Mouse (Mus musculus): ENCODE results near the gene Zdhhc5. TPM values are rescaled to one million over a fixed set of nuclear protein-coding genes. Genes with fewer than 3 reads are reported as not detected.
"Not testable (repeated sequence)": the region's sequence is repeated elsewhere in the genome, so short reads cannot be mapped to it uniquely, and the experiment has no call there.

The Zdhhc5 gene
- total RNA-seq, 1 experiment from 2014 or later = 25.7 TPM

- ATAC-seq (replicated peaks; ENCODE audit: insufficient number of reproducible peaks, low FRiP score, low TSS enrichment, poor library complexity, severe bottlenecking) = no peak
These were observed 21.6 kb upstream of the Zdhhc5 start for GRCm38 (mm10) chr2:84736312-84737161.

GRCm38 (mm10) chr2:84735346-84735920 is 20.5 kb upstream of the Zdhhc5 start:
- no peak for ATAC-seq (replicated peaks; ENCODE audit: insufficient number of reproducible peaks, low FRiP score, low TSS enrichment, poor library complexity, severe bottlenecking)

GRCm38 (mm10) chr2:84734919-84735318 is 19.9 kb upstream of the Zdhhc5 start:
- ATAC-seq (replicated peaks; ENCODE audit: insufficient number of reproducible peaks, low FRiP score, low TSS enrichment, poor library complexity, severe bottlenecking) = no peak

- no peak for ATAC-seq (replicated peaks; ENCODE audit: insufficient number of reproducible peaks, low FRiP score, low TSS enrichment, poor library complexity, severe bottlenecking)
These were observed 19.4 kb upstream of the Zdhhc5 start for GRCm38 (mm10) chr2:84734351-84734864.

GRCm38 (mm10) chr2:84733579-84734300 is 18.8 kb upstream of the Zdhhc5 start, which contains the start of gene Ypel4:
TSS of gene Ypel4 (plus strand) at chr2:84734058.
- peak; percentile 37; the same call in 1 of the 2 replicates for ATAC-seq (replicated peaks; ENCODE audit: insufficient number of reproducible peaks, low FRiP score, low TSS enrichment, poor library complexity, severe bottlenecking)

- no peak for ATAC-seq (replicated peaks; ENCODE audit: insufficient number of reproducible peaks, low FRiP score, low TSS enrichment, poor library complexity, severe bottlenecking)
These were observed 17.4 kb upstream of the Zdhhc5 start for GRCm38 (mm10) chr2:84732394-84732793.

- no peak for ATAC-seq (replicated peaks; ENCODE audit: insufficient number of reproducible peaks, low FRiP score, low TSS enrichment, poor library complexity, severe bottlenecking)
These were observed 16.2 kb upstream of the Zdhhc5 start for GRCm38 (mm10) chr2:84731206-84731605.

- ATAC-seq (replicated peaks; ENCODE audit: insufficient number of reproducible peaks, low FRiP score, low TSS enrichment, poor library complexity, severe bottlenecking) = not testable (repeated sequence)
These were observed 13.2 kb upstream of the Zdhhc5 start for GRCm38 (mm10) chr2:84728191-84728590.

- ATAC-seq (replicated peaks; ENCODE audit: insufficient number of reproducible peaks, low FRiP score, low TSS enrichment, poor library complexity, severe bottlenecking) = peak; percentile 98
These were observed 12.3 kb upstream of the Zdhhc5 start, which contains the start of gene Clp1 for GRCm38 (mm10) chr2:84727172-84727858. TSS of gene Clp1 (minus strand) at chr2:84727350.

GRCm38 (mm10) chr2:84726716-84727115 is 11.7 kb upstream of the Zdhhc5 start:
- ATAC-seq (replicated peaks; ENCODE audit: insufficient number of reproducible peaks, low FRiP score, low TSS enrichment, poor library complexity, severe bottlenecking) = no peak

- ATAC-seq (replicated peaks; ENCODE audit: insufficient number of reproducible peaks, low FRiP score, low TSS enrichment, poor library complexity, severe bottlenecking) = no peak
These were observed 10.8 kb upstream of the Zdhhc5 start for GRCm38 (mm10) chr2:84725770-84726169.

- no peak for ATAC-seq (replicated peaks; ENCODE audit: insufficient number of reproducible peaks, low FRiP score, low TSS enrichment, poor library complexity, severe bottlenecking)
These were observed 8.9 kb upstream of the Zdhhc5 start for GRCm38 (mm10) chr2:84723856-84724255.

GRCm38 (mm10) chr2:84721182-84721581 is 6.2 kb upstream of the Zdhhc5 start:
- ATAC-seq (replicated peaks; ENCODE audit: insufficient number of reproducible peaks, low FRiP score, low TSS enrichment, poor library complexity, severe bottlenecking) = no peak

- no peak for ATAC-seq (replicated peaks; ENCODE audit: insufficient number of reproducible peaks, low FRiP score, low TSS enrichment, poor library complexity, severe bottlenecking)
These were observed 5.7 kb upstream of the Zdhhc5 start for GRCm38 (mm10) chr2:84720718-84721117.

- ATAC-seq (replicated peaks; ENCODE audit: insufficient number of reproducible peaks, low FRiP score, low TSS enrichment, poor library complexity, severe bottlenecking) = no peak
These were observed 2.4 kb upstream of the Zdhhc5 start for GRCm38 (mm10) chr2:84717357-84717756.

GRCm38 (mm10) chr2:84716423-84717355 is 1.7 kb upstream of the Zdhhc5 start:
- ATAC-seq (replicated peaks; ENCODE audit: insufficient number of reproducible peaks, low FRiP score, low TSS enrichment, poor library complexity, severe bottlenecking) = no peak

GRCm38 (mm10) chr2:84715562-84716361 is 782 bp upstream of the Zdhhc5 start:
- peak; percentile 94 for ATAC-seq (replicated peaks; ENCODE audit: insufficient number of reproducible peaks, low FRiP score, low TSS enrichment, poor library complexity, severe bottlenecking)

All from monocyte, adult 5-6 weeks (primary cell).